Mouse (Mus musculus): ENCODE data around the gene Ifit1. TPM values are rescaled to one million over a fixed set of nuclear protein-coding genes. Genes with fewer than 3 reads are reported as not detected.
"Not testable (repeated sequence)": the region's sequence is repeated elsewhere in the genome, so short reads cannot be mapped to it uniquely, and the experiment has no call there.

Gene Ifit1
- polyA plus RNA-seq, 1 experiment from 2014 or later, result 1.1 TPM

DNA sequence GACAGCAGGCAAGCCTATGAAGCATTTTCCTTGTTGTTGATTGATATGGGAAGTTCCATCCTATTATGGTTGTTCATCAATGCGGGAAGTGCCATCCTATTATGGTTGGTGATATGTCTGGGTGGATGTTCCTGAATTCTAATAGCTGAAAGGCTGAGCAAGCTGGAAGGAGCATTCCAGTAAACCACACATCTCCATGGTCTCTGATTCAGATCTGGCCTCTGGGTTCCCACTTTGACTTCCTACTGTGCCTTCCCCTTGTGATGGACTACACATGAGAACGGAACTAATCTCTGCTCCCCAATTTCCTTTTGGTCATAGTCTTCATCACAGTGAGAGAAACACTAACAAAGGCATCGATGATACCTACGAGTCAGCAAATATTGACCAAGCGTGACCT, 19.8 kb upstream of the Ifit1 start:
- no peak overlapping the region for H3K4me2 ChIP-seq (replicated peaks)
- H3K27me3 ChIP-seq, result no peaks in the 10 kb centered on the region
- H3K4me1 ChIP-seq, result no peaks in the 10 kb centered on the region
- no peak for ATAC-seq (ENCODE audit: insufficient number of reproducible peaks, low FRiP score, low TSS enrichment, low read depth)
- no peak overlapping the region for H3K9ac ChIP-seq
- no peaks in the 10 kb centered on the region for H3K9me3 ChIP-seq (replicated peaks)
- H3K4me3 ChIP-seq (replicated peaks), result no peak overlapping the region
- no peaks in the 10 kb centered on the region for H3K36me3 ChIP-seq
- no peak overlapping the region for H3K27ac ChIP-seq (replicated peaks)
- 91% methylated on average over 5 of the region's 5 CpGs for WGBS

DNA sequence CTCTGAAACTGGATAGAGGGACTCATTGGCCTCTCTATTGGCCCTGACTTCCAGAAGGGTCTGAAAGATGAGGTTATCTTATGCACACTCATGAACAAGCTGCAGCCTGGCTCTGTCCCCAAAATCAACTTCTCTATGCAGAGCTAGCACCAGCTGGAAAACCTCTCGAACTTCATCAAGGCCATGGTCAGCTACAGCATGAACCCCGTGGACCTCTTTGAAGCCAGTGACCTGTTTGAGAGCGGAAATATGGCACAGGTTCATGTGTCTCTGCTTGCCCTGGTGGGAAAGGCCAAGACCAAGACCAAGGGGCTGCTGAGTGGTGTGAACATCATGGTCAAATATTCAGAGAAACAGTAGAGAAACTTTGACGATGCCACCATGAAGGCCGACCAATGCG, 16.9 kb upstream of the Ifit1 start:
- Histone ChIP-seq H3K9me3 (replicated peaks) (no peaks in the 10 kb centered on the region), H3K27me3 (no peaks in the 10 kb centered on the region), H3K27ac (replicated peaks) (no peak overlapping the region), H3K4me2 (replicated peaks) (no peak overlapping the region), H3K4me3 (replicated peaks) (no peak overlapping the region), H3K4me1 (no peaks in the 10 kb centered on the region), H3K36me3 (no peaks in the 10 kb centered on the region), H3K9ac (no peak overlapping the region)
- no peak for ATAC-seq (ENCODE audit: insufficient number of reproducible peaks, low FRiP score, low TSS enrichment, low read depth)
- 94% methylated on average over 6 of the region's 6 CpGs for WGBS

DNA sequence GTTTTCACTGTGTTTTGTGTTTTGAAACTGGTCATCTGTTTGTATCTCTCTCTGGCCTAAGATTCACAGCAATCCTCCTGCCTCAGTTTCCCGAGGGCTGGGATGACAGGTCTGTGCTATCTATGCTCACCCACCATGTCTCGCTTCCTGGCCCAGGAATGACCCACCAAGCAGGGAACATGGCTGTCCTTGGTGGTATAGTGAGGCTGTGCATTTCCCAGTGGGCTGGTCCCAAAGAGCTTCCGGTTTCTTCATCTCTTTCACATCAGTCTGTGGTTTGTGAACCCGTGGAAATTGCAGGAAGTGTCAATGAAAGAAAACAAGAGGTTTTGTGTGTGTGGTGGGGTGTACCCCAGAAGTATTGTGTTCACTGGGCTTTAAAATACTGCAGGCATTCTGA, 16.0 kb upstream of the Ifit1 start:
- ATAC-seq (ENCODE audit: insufficient number of reproducible peaks, low FRiP score, low TSS enrichment, low read depth), result no peak
- H3K4me2 ChIP-seq (replicated peaks), result no peak overlapping the region
- no peaks in the 10 kb centered on the region for H3K9me3 ChIP-seq (replicated peaks)
- H3K4me1 ChIP-seq, result no peaks in the 10 kb centered on the region
- no peaks in the 10 kb centered on the region for H3K36me3 ChIP-seq
- WGBS, result 75% methylated on average over 4 of the region's 4 CpGs
- H3K4me3 ChIP-seq (replicated peaks), result no peak overlapping the region
- H3K27ac ChIP-seq (replicated peaks), result no peak overlapping the region
- H3K9ac ChIP-seq, result no peak overlapping the region
- H3K27me3 ChIP-seq, result no peaks in the 10 kb centered on the region

DNA sequence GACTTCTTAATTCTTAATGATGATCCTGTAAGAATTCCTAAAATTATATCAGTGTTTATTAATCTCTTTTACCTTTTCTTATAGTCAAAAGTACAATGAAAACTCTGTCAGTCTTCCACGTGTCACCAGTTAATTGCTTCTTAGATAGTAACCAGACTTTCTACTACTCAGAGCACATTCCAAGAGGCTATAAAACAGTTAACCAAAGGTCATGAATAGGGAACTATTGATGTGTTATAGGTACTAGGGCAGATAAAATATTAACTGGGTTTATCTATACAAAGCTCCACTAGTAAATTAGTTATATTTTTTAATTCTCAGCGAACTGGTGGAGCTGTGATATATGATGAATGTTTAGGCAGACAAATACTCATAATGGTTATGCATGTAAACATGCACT, 13.2 kb upstream of the Ifit1 start:
- no peaks in the 10 kb centered on the region for H3K27me3 ChIP-seq
- no peak overlapping the region for H3K4me3 ChIP-seq (replicated peaks)
- no peaks in the 10 kb centered on the region for H3K36me3 ChIP-seq
- H3K9me3 ChIP-seq (replicated peaks), result no peaks in the 10 kb centered on the region
- no peak for ATAC-seq (ENCODE audit: insufficient number of reproducible peaks, low FRiP score, low TSS enrichment, low read depth)
- no peak overlapping the region for H3K27ac ChIP-seq (replicated peaks)
- 66% methylated on average over 2 of the region's 2 CpGs for WGBS
- no peak overlapping the region for H3K9ac ChIP-seq
- H3K4me2 ChIP-seq (replicated peaks), result no peak overlapping the region
- no peaks in the 10 kb centered on the region for H3K4me1 ChIP-seq

DNA sequence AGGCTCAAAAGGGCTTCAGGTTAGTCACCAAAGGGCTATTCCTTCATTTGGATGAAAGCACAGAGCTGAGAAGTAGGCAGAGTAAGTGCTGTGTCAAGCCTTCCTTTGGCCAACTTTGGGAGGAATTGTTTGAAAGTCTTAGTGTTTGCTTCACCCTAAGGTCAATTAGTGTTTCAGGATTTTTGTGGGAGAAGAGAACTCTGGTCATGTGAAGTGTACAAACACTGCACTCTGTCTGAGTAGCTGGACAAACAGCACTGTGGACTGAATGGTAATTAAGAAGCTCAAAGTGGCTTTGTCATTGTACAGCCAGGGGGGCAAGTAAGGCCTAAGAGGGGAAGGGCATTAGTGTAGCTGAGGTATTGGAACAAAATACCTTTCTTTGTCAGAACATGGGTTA, 9.2 kb upstream of the Ifit1 start:
- Histone ChIP-seq H3K27ac (replicated peaks) (no peak overlapping the region), H3K36me3 (no peaks in the 10 kb centered on the region)
- no peak for ATAC-seq (ENCODE audit: insufficient number of reproducible peaks, low FRiP score, low TSS enrichment, low read depth)

DNA sequence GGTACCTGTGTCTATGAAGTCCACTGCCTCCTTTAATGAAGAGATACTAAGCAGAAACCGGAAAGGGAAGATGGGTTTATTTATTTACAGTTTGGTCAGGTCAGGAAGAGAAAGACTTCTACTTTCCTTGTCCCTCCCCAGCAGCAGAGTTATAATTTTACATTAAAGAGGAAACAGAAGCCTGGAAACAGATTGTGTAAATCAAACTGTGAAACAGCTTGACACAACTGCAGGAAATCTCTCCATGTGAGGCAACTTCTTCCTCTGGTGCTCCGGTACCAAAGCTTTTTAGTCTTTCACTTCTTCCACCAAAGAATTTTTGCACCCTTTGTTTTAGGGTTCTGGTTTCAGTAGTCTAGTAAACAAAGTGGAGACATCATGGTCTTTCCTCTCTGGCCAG, 7.2 kb upstream of the Ifit1 start:
- Histone ChIP-seq H3K9ac (no peak overlapping the region), H3K4me3 (replicated peaks) (no peak overlapping the region), H3K27me3 (no peaks in the 10 kb centered on the region), H3K9me3 (replicated peaks) (no peaks in the 10 kb centered on the region), H3K27ac (replicated peaks) (no peak overlapping the region), H3K4me2 (replicated peaks) (no peak overlapping the region), H3K36me3 (no peaks in the 10 kb centered on the region), H3K4me1 (no peaks in the 10 kb centered on the region)
- WGBS, result 62% methylated on average over 2 of the region's 2 CpGs
- no peak for ATAC-seq (ENCODE audit: insufficient number of reproducible peaks, low FRiP score, low TSS enrichment, low read depth)

More for the DNA sequence above, 9.2 kb upstream of the Ifit1 start:
- H3K4me1 ChIP-seq, result no peaks in the 10 kb centered on the region
- H3K27me3 ChIP-seq, result no peaks in the 10 kb centered on the region
- H3K4me2 ChIP-seq (replicated peaks), result no peak overlapping the region
- H3K9ac ChIP-seq, result no peak overlapping the region
- H3K4me3 ChIP-seq (replicated peaks), result no peak overlapping the region
- H3K9me3 ChIP-seq (replicated peaks), result no peaks in the 10 kb centered on the region

DNA sequence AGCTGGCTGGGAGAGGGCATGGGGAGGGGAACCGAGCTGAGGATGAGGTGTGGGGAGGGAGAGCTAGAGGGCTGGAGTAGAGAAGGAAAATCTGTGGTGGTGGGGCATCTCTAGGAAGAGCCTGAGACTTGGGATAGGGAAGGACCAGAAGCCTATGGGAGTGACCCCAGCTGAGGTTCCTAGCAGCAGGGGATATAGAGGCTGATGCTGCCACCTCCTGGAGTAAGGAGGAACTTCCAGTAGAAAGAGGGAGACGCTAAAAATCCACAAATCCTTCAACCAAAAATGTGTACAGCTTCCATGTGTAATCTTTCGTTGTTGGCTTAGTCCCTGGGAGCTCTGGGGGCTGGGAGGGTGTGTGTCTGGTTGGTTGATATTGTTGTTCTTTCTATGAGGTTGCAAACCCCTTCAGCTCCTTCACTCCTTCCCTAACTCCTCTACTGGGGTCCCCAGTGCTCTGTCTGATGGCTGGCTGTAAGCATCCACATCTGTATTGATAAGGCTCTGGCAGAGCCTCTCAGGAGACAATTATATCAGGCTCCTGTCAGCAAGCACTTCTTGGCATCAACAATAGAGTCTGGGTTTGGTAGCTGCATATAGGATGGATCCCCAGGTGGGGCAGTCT, 3.6 kb upstream of the Ifit1 start:
- Histone ChIP-seq H3K27ac (replicated peaks) (no peak overlapping the region), H3K4me3 (replicated peaks) (no peak overlapping the region), H3K27me3 (no peaks in the 10 kb centered on the region), H3K36me3 (no peaks in the 10 kb centered on the region), H3K4me1 (peaks cover 7% of the 10 kb centered on the region; the same call in 1 of the 2 replicates), H3K9ac (no peak overlapping the region), H3K9me3 (replicated peaks) (no peaks in the 10 kb centered on the region), H3K4me2 (replicated peaks) (no peak overlapping the region)
- ATAC-seq (ENCODE audit: insufficient number of reproducible peaks, low FRiP score, low TSS enrichment, low read depth), result no peak
- 8% methylated on average over 3 of the region's 3 CpGs for whole genome bisulfite sequencing

DNA sequence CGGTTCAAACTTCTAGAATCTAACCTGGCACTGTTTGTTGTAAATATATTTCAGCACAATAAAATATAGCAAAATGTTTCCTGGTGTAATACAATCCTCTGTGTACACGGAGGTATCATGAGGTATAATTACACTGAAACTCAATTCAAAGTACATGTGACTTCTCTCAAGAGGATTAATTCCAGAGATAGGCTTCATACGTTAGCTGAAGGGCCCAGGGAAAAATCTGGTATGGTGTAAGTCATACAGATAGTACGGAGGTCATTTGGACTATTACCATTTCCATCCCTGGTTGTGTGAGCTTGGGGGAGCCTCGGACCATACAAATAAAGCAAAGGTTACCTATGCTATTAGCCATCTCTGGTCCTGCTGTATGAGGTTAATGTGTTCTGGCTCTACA, 1.9 kb downstream of the Ifit1 start:
- H3K36me3 ChIP-seq, result no peaks in the 10 kb centered on the region
- WGBS, result 53% methylated on average over 5 of the region's 5 CpGs
- H3K4me3 ChIP-seq (replicated peaks), result no peak overlapping the region
- no peak overlapping the region for H3K9ac ChIP-seq
- H3K4me2 ChIP-seq (replicated peaks), result no peak overlapping the region
- no peaks in the 10 kb centered on the region for H3K9me3 ChIP-seq (replicated peaks)
- H3K27me3 ChIP-seq, result no peaks in the 10 kb centered on the region
- H3K27ac ChIP-seq (replicated peaks), result no peak overlapping the region
- peaks cover 7% of the 10 kb centered on the region; the same call in 1 of the 2 replicates for H3K4me1 ChIP-seq
- no peak for ATAC-seq (ENCODE audit: insufficient number of reproducible peaks, low FRiP score, low TSS enrichment, low read depth)

DNA sequence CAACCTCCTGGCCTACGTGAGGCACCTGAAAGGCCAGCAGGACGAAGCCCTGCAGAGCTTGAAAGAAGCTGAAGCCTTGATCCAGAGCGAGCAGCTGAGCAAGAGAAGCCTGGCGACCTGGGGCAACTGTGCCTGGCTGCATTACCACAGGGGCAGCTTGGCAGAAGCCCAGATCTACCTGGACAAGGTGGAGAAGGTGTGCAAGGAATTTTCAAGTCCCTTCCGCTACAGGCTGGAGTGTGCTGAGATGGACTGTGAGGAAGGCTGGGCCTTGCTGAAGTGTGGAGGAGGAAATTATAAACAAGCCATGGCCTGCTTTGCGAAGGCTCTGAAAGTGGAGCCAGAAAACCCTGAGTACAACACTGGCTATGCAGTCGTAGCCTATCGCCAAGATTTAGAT, 7.0 kb downstream of the Ifit1 start:
- H3K4me3 ChIP-seq (replicated peaks); H3K4me1 ChIP-seq; H3K36me3 ChIP-seq; H3K9ac ChIP-seq; ATAC-seq (ENCODE audit: insufficient number of reproducible peaks, low FRiP score, low TSS enrichment, low read depth); H3K4me2 ChIP-seq (replicated peaks); H3K27me3 ChIP-seq; H3K9me3 ChIP-seq (replicated peaks); H3K27ac ChIP-seq (replicated peaks): not testable (repeated sequence)
- WGBS, result 80% methylated on average over 8 of the region's 8 CpGs

DNA sequence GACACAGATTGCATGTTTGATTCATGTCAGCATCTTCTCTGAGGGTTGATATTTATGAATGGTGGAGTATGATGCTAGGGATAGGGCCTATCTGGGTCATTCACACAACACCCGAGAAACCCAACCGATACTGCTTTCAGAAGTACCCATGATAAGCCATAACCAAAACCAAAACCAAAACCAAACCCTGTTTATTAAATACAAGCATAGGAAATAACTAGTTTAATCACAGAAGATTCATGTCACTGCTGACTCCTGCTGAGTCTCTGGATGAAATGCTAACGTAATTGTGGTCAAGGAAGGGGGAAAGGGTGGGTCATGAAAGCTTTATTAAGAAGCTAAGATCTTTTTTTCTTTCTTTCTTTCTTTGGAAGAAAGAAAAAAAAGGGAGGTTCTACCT, 9.6 kb downstream of the Ifit1 start:
- Histone ChIP-seq H3K4me3 (replicated peaks) (no peak overlapping the region), H3K9ac (no peak overlapping the region), H3K9me3 (replicated peaks) (no peaks in the 10 kb centered on the region), H3K4me1 (no peaks in the 10 kb centered on the region), H3K27me3 (no peaks in the 10 kb centered on the region), H3K27ac (replicated peaks) (no peak overlapping the region), H3K4me2 (replicated peaks) (no peak overlapping the region), H3K36me3 (no peaks in the 10 kb centered on the region)
- 78% methylated on average over 3 of the region's 3 CpGs for WGBS
- no peak for ATAC-seq (ENCODE audit: insufficient number of reproducible peaks, low FRiP score, low TSS enrichment, low read depth)

DNA sequence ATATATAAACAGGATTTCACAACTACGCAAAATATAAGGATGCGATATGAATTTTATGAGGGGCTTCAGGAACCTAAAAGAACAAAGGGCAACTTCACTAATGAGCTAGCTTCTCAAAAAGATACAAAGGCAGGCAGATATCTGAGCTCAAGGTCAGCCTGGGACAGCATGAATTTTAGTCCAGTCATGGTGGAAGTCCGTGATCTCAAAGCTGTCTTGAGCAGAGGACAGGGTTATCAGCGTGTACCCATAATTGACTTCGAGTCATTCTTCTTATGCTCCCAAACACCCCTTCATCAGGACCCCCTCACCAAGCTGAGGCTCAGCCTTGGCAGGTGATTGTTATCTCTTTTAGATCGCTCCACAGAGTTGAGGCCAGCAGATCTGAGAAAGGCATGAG, 10.3 kb downstream of the Ifit1 start:
- H3K4me2 ChIP-seq (replicated peaks), result no peak overlapping the region
- no peaks in the 10 kb centered on the region for H3K4me1 ChIP-seq
- H3K36me3 ChIP-seq, result no peaks in the 10 kb centered on the region
- no peak overlapping the region for H3K4me3 ChIP-seq (replicated peaks)
- no peak overlapping the region for H3K27ac ChIP-seq (replicated peaks)
- H3K9ac ChIP-seq, result no peak overlapping the region
- H3K27me3 ChIP-seq, result no peaks in the 10 kb centered on the region
- H3K9me3 ChIP-seq (replicated peaks), result no peaks in the 10 kb centered on the region
- no peak for ATAC-seq (ENCODE audit: insufficient number of reproducible peaks, low FRiP score, low TSS enrichment, low read depth)
- WGBS, result 86% methylated on average over 6 of the region's 6 CpGs

DNA sequence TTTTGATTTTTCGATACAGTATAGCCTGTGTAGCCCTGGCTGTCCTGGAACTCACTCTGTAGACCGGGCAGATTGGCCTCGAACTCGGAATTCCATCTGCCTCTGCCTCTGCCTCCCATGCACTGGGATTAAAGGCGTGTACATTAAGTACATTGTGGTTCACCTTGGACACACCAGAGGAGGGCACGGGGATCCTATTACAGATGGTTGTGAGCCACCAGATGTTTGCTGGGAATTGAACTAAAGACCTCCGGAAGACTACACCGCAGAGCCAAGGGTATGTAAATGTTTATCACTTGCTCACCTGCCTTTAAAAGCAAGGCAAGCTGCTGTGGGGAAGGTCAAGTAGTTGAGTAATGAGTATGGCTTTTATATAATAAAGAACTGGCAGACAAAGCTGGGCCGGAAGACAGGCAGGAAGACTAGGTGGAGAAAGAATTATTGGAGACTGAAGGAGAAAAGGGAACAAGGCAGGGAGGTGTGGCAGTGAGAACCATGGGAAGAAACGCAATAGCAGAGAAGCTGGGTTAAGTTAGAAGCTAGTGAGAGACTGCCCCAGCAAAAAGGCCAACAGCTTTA, 14.6 kb downstream of the Ifit1 start:
- Histone ChIP-seq H3K9ac (no peak overlapping the region), H3K27me3 (no peaks in the 10 kb centered on the region), H3K36me3 (no peaks in the 10 kb centered on the region), H3K9me3 (replicated peaks) (no peaks in the 10 kb centered on the region), H3K27ac (replicated peaks) (no peak overlapping the region), H3K4me1 (no peaks in the 10 kb centered on the region), H3K4me3 (replicated peaks) (no peak overlapping the region), H3K4me2 (replicated peaks) (no peak overlapping the region)
- 71% methylated on average over 10 of the region's 10 CpGs for WGBS
- ATAC-seq (ENCODE audit: insufficient number of reproducible peaks, low FRiP score, low TSS enrichment, low read depth), result no peak

All from embryonic facial prominence, embryonic 15.5 days (tissue).